Mouse (Mus musculus) limb, embryonic 11.5 days (tissue): ENCODE results near the gene Sars2. TPM values are rescaled to one million over a fixed set of nuclear protein-coding genes. Genes with fewer than 3 reads are reported as not detected.
A peak's percentile ranks its signal among the peaks of the same experiment; 100 is the strongest.

ENCODE experiments used
- ATAC-seq: fragments of 200-750 bp; cut with Nextera tagmentation; 2 replicates; pipeline ENCODE4 v1.8.0; 2017; ENCODE audit warnings: low read depth; ENCODE audit not compliant: insufficient number of reproducible peaks, low FRiP score, low TSS enrichment
- DNase-seq: peaks from one replicate; pipeline ENCODE4 v3.0.0-alpha.2; 2015; ENCODE audit warnings: low spot score
- H3K27ac ChIP-seq: fragments of 300-500 bp; sonication (generic); replicated peaks from 2 replicates; pipeline ENCODE4 v1.5.1; 2014; ENCODE audit warnings: low read depth, mild to moderate bottlenecking, low read length
- H3K27me3 ChIP-seq: fragments of 300-500 bp; sonication (generic); 2 replicates; pipeline ENCODE4 v1.6.1; 2014; ENCODE audit warnings: mild to moderate bottlenecking, low read length, mixed read lengths; ENCODE audit not compliant: control insufficient read depth, insufficient read depth
- H3K36me3 ChIP-seq: fragments of 300-500 bp; sonication (generic); 2 replicates; pipeline ENCODE4 v1.6.1; 2014; ENCODE audit warnings: mild to moderate bottlenecking, low read length, moderate library complexity, mixed read lengths; ENCODE audit not compliant: control insufficient read depth, insufficient read depth
- H3K4me1 ChIP-seq: fragments of 300-500 bp; sonication (generic); 2 replicates; pipeline ENCODE4 v1.6.1; 2014; ENCODE audit warnings: low read length, mixed read lengths; ENCODE audit not compliant: control insufficient read depth, insufficient read depth
- H3K4me2 ChIP-seq: fragments of 300-500 bp; sonication (generic); 2 replicates; pipeline ENCODE4 v1.6.1; 2014; ENCODE audit warnings: low read depth, mild to moderate bottlenecking, moderate library complexity; ENCODE audit not compliant: severe bottlenecking
- H3K4me3 ChIP-seq: fragments of 300-500 bp; sonication (generic); 2 replicates; pipeline ENCODE4 v1.5.1; 2014; ENCODE audit warnings: low read depth, low read length
- H3K9ac ChIP-seq: fragments of 300-500 bp; sonication (generic); 2 replicates; pipeline ENCODE4 v1.6.1; 2014; ENCODE audit warnings: mild to moderate bottlenecking, low read length
- H3K9me3 ChIP-seq: fragments of 300-500 bp; sonication (generic); 2 replicates; pipeline ENCODE4 v1.6.1; 2016; ENCODE audit warnings: low read length; ENCODE audit not compliant: control insufficient read depth
- WGBS: fragments of 180-500 bp; shearing (Covaris S2); extraction: QIAGEN DNeasy Blood & Tissue Kit; methylation state at CpG from one replicate; pipeline ENCODE4 v1.1.7; 2014; 5-methylcytosine and 5-hydroxymethylcytosine counted together
- polyA plus RNA-seq: library from polyadenylated mRNA; unstranded; fragments of >200 nt; fragmentation: Nextera tagmentation; extraction: Ambion mirVana; gene quantifications from 2 replicates; pipeline ENCODE4 v1.2.1, GENCODE M21; 2014

Sars2 gene
- polyA plus RNA-seq, result 34.9 and 35.8 TPM in 2 replicates

GRCm38 (mm10) chr7:28741709-28742438 lies at the start of gene Sars2, which contains the start of gene Mrps12:
Gene Sars2 (plus strand): TSS chr7:28741992.
Gene Mrps12 (minus strand): TSS chr7:28741820.
- H3K4me2 ChIP-seq, result peak within 1 kb of the TSS; percentile 91
- 0 out of 2 replicates have a peak, but pooled peaks cover 7% of the 10 kb centered on the region for H3K4me1 ChIP-seq
- no peaks in the 10 kb centered on the region for H3K9me3 ChIP-seq
- 0 out of 2 replicates have a peak within 1 kb of the TSS, but pooled peaks have one; percentile 48 for H3K27ac ChIP-seq
- ATAC-seq, result peak; percentile 95
- peak; percentile 97 for DNase-seq
- H3K27me3 ChIP-seq, result no peaks in the 10 kb centered on the region
- H3K9ac ChIP-seq, result peak within 1 kb of the TSS; percentile 81
- peak within 1 kb of the TSS; percentile 76 for H3K4me3 ChIP-seq
- H3K36me3 ChIP-seq, result peaks cover 15% of the 10 kb centered on the region
- under 1% methylated on average over 39 of the region's 39 CpGs for WGBS

DNA sequence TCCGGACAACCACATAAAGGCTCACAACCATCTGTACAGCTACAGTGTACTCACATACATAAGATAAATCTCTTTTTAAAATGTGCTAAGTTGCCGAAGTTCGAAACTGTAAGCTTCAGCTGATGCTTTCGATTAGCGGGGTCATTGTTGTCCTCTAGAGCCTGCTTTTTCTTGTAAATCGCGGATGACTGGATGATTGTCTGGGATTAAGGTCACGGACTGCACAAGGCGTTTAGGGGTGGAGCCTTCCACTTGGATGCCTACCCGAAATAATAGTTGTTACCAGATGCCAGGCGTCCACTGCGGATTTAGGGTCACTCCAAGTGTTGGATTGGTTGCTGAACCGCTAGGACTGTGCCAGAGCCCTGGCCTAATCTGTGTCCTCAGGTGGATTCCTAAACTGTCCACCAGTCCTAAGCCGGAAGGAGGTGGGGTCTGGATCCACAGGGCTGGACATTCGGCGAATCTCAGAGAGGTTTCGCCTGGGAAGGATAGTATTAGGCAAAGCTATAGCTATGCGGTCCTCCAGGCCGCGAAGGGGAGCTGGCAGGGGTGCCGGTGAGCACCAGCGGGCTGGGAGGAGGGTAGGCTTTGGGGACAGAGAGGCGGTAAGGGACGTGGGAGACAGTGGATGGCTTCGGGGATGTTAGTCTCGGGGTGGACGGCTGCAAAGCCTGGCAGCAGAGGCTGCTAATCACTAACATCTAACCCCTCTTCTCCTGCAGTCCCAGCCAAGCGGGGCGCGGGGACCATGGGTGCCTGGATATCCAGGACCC lies 49.1 kb upstream of the Sars2 start, which contains the start of gene Fbxo27:
Fbxo27 (plus strand) TSS at position 305 of the 776 bp plus-strand sequence.
- Histone ChIP-seq H3K9ac (peak within 1 kb of the TSS; percentile 59), H3K36me3 (no peaks in the 10 kb centered on the region; the same call in 1 of the 2 replicates), H3K4me1 (peaks cover 5% of the 10 kb centered on the region; the same call in 1 of the 2 replicates), H3K9me3 (no peaks in the 10 kb centered on the region), H3K27me3 (no peaks in the 10 kb centered on the region), H3K4me3 (peak within 1 kb of the TSS; percentile 38), H3K4me2 (peak within 1 kb of the TSS; percentile 89), H3K27ac (no peak within 1 kb of the TSS)
- peak; percentile 41 for DNase-seq
- ATAC-seq, result peak; percentile 24
- 37% methylated on average over 30 of the region's 30 CpGs for WGBS

DNA sequence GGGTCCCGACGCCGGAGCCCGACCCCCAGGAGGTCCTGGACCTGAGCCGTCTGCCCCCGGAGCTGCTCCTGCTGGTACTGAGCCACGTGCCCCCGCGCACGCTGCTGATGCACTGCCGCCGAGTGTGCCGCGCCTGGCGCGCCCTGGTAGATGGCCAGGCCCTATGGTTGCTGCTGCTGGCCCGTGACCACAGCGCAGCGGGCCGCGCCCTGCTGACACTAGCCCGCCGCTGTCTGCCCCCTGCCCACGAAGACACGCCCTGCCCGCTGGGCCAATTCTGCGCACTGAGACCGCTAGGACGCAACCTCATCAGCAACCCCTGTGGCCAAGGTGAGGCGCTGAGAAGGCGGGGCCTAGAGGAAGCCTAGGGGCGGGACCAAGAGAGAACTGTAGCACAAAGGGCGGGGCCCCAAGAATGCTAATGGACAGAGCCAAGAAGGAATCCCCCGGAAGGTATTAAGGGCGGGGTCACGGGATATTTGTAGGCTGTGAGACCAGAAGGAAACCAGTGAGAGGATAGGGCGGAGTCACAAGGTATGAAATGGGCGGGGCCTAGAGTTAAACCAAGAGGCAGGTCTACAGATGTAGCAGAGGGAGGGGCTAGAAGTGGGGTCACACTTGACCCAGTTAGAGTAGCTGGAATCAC lies 48.3 kb upstream of the Sars2 start:
- Histone ChIP-seq H3K27me3 (no peaks in the 10 kb centered on the region), H3K4me1 (peaks cover 5% of the 10 kb centered on the region; the same call in 1 of the 2 replicates), H3K36me3 (no peaks in the 10 kb centered on the region; the same call in 1 of the 2 replicates), H3K9me3 (no peaks in the 10 kb centered on the region), H3K27ac (no peak overlapping the region), H3K9ac (peak overlapping the region; percentile 59), H3K4me3 (peak overlapping the region; percentile 38), H3K4me2 (peak overlapping the region; percentile 89)
- ATAC-seq, result peak; percentile 75
- under 1% methylated on average over 38 of the region's 38 CpGs for WGBS
- peak; percentile 82 for DNase-seq

DNA sequence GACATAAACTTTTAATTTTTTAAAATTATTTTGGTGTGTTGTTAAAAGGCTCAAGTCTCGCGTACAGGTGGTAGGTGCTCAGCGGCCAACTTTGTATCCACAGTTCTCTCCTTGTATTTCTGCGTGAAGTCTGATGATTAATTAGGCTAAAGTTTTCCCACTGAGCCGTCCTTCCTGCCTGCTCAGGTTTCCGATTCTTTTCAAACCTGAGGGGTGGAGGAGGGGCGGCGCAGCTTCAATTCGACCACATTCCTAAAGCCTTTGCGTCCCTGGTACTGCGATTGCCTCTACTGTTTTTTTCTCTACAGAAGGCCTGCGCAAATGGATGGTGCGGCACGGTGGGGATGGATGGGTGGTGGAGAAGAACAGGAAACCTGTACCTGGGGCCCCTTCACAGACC lies 47.4 kb upstream of the Sars2 start:
- no peaks in the 10 kb centered on the region; the same call in 1 of the 2 replicates for H3K36me3 ChIP-seq
- DNase-seq (peak; percentile 78), ATAC-seq (no peak)
- H3K4me2 ChIP-seq, result peak overlapping the region; percentile 34
- WGBS, result 5% methylated on average over 14 of the region's 14 CpGs
- H3K9me3 ChIP-seq, result no peaks in the 10 kb centered on the region
- H3K4me3 ChIP-seq, result no peak overlapping the region; the same call in 1 of the 2 replicates
- H3K4me1 ChIP-seq, result peaks cover 5% of the 10 kb centered on the region; the same call in 1 of the 2 replicates
- no peak overlapping the region for H3K9ac ChIP-seq
- H3K27ac ChIP-seq, result no peak overlapping the region
- H3K27me3 ChIP-seq, result no peaks in the 10 kb centered on the region

DNA sequence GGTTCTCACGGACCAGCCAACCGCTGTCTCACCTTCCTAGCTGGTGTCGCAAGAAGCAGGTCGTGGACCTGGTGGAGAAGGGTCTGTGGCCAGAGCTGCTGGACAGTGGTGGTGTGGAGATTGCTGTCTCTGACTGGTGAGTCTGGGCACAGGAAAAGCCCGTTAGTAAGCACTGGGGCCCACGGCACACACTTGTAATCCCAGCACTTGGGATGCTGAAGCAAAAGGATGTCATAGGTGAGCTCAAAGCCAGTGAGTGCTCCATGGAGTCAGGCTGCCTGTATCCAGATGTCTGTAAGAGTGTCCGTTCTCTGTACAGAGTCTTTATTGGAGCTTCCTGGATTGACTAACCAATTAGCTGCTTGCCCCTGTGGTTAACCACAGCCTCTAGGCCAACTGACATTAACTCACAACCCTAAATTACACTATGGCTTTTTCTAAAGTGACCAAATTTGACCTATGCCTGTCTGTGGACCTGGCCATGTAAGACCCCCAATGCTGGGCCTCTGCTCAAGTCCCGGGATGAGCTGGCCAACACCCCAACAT lies 46.8 kb upstream of the Sars2 start:
- 46% methylated on average over 8 of the region's 8 CpGs for WGBS
- H3K4me2 ChIP-seq, result peak overlapping the region; percentile 34
- H3K9ac ChIP-seq, result 0 out of 2 replicates have a peak overlapping the region, but pooled peaks have one; percentile 8
- no peaks in the 10 kb centered on the region for H3K27me3 ChIP-seq
- DNase-seq, result no peak
- no peak for ATAC-seq
- no peak overlapping the region for H3K27ac ChIP-seq
- no peak overlapping the region; the same call in 1 of the 2 replicates for H3K4me3 ChIP-seq
- no peaks in the 10 kb centered on the region; the same call in 1 of the 2 replicates for H3K36me3 ChIP-seq
- peaks cover 5% of the 10 kb centered on the region; the same call in 1 of the 2 replicates for H3K4me1 ChIP-seq
- H3K9me3 ChIP-seq, result no peaks in the 10 kb centered on the region

DNA sequence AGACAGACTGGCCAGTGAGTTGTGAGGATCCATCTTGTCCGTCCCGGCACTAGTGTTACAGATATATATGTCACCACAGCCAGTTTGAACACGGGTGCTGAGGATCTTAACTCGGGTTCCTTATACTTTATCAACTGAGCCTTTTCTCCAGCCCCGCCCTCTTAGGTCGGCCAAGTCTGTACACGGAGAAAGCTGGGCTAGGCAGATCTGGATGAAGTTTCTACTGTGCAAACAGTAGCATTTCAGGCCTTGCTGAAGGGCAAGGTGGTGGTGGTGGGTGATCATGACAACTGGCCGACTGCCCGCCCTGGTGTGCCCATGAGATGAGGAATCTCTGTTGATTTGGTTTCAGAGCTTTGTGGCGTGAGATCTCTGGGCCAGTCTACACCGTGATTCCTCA lies 44.5 kb upstream of the Sars2 start:
- no peak overlapping the region for H3K4me2 ChIP-seq
- no peak overlapping the region for H3K4me3 ChIP-seq
- no peaks in the 10 kb centered on the region for H3K9me3 ChIP-seq
- no peaks in the 10 kb centered on the region; the same call in 1 of the 2 replicates for H3K36me3 ChIP-seq
- WGBS, result 92% methylated on average over 11 of the region's 11 CpGs
- no peaks in the 10 kb centered on the region for H3K27me3 ChIP-seq
- DNase-seq (no peak), ATAC-seq (no peak)
- H3K9ac ChIP-seq, result no peak overlapping the region
- H3K27ac ChIP-seq, result no peak overlapping the region
- H3K4me1 ChIP-seq, result peaks cover 5% of the 10 kb centered on the region; the same call in 1 of the 2 replicates

- H3K9me3 ChIP-seq, result no peaks in the 10 kb centered on the region
- no peak for ATAC-seq
- no peak overlapping the region for H3K4me2 ChIP-seq
- H3K36me3 ChIP-seq, result no peaks in the 10 kb centered on the region; the same call in 1 of the 2 replicates
- no peak overlapping the region for H3K27ac ChIP-seq
- 97% methylated on average over 4 of the region's 4 CpGs for WGBS
- H3K4me3 ChIP-seq, result no peak overlapping the region
- no peaks in the 10 kb centered on the region for H3K4me1 ChIP-seq
- H3K27me3 ChIP-seq, result no peaks in the 10 kb centered on the region
- no peak for DNase-seq
- H3K9ac ChIP-seq, result no peak overlapping the region
Observed at GRCm38 (mm10) chr7:28700269-28700668, 41.5 kb upstream of the Sars2 start.
